Mouse (Mus musculus): ENCODE measurements around the gene Stx8. TPM values are rescaled to one million over a fixed set of nuclear protein-coding genes. Genes with fewer than 3 reads are reported as not detected.

Gene Stx8
- polyA plus RNA-seq, 1 experiment: 35.8 TPM

DNA sequence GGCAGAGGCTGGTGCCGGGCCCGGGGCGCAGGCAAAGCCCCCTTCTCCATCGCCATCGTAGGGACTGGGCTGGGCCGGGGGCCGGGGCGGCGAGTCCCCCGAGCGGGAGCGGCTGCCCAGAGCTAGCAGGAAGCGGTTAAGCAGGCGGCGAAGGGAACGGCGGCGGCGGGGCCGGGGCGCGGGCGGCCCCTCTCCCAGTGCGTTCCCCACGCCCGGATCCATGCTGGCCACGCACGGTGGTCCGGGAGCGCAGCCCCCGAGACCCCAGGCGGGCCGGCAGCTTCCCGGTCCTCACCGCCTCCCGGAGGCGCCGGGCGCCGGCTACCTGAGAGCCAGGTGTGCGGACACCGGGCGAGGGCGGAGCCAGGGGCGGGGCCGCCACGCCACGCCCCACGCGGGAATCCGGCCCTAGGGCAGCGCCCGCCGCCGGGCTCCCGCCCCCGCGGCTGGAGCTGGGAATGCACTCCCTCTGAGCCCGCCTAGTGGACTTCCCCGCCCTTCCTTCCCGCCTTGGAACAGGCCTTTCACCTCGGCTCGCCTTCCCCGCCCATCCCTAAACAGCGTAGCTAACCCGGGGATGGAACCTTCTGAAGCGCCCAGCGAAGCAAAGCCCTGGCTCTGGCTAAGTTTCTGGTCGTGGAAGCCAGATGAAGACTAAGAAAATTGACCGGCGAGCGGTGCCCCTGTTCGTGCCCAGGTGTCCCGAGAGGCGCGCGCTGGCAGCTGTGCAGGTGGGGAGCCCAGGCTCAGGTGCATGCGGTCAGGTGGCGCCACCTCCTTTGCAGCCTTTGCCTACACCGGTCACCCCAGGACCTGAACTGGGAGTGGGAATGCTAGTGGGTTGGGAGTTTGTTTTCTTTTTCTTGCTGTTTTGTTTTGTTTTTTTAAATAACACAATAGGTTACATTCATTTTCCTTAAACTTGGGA is 43.9 kb upstream of the Stx8 start, which contains the start of gene Usp43:
Gene Usp43, minus strand, starts transcription at position 327 of the 928 bp plus-strand sequence.
- no peaks in the 10 kb centered on the region for H3K4me1 ChIP-seq (ENCODE audit: control insufficient read depth, insufficient read depth, low read length)
- peak within 1 kb of the TSS; percentile 88 for H3K9ac ChIP-seq (ENCODE audit: low read depth, poor library complexity, severe bottlenecking)
- no peaks in the 10 kb centered on the region for H3K27me3 ChIP-seq (ENCODE audit: control insufficient read depth, insufficient read depth, low read length, poor library complexity, severe bottlenecking)
- peak within 1 kb of the TSS; percentile 83 for H3K4me3 ChIP-seq (ENCODE audit: low read depth, low read length)
- TF ChIP-seq EP300 (IDR thresholded peaks at IDR 0.05; ENCODE audit: insufficient read depth, low read depth, low read length): 0 out of 2 replicates have a peak, but pooled peaks have one; percentile 11
- no peak for TF ChIP-seq POLR2A (IDR thresholded peaks at IDR 0.05; ENCODE audit: insufficient read depth, low read length)
- no peaks in the 10 kb centered on the region for H3K36me3 ChIP-seq (ENCODE audit: control insufficient read depth, insufficient read depth, low read length, poor library complexity, severe bottlenecking)
- no peaks in the 10 kb centered on the region for H3K9me3 ChIP-seq (replicated peaks; ENCODE audit: control insufficient read depth, insufficient read depth, low read length, poor library complexity, severe bottlenecking)
- peak within 1 kb of the TSS; percentile 60 for H3K27ac ChIP-seq (ENCODE audit: insufficient read depth, low read length)

DNA sequence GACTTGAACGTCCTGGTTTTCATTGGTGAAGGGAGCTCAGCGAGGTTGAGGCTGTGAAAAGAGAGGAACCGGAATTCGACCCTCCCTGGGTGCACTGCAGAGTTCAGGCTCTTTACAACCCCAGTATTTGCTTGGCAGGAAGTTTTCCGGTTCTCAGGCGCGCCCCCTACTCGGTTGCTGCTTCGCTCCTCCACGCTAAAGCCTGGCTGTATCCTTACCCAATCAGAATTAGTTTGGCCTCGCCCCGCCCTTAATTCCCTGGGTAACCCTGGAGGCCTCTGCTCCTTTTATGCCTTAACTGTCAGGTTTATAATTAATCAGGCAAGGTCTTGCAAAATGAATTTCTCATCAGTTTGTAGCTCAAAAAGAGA is 43.3 kb upstream of the Stx8 start:
- peak; percentile 42 for TF ChIP-seq CTCF (IDR thresholded peaks at IDR 0.05; ENCODE audit: low read depth, low read length)
- TF ChIP-seq POLR2A (IDR thresholded peaks at IDR 0.05; ENCODE audit: insufficient read depth, low read length): no peak
- Histone ChIP-seq H3K27me3 (ENCODE audit: control insufficient read depth, insufficient read depth, low read length, poor library complexity, severe bottlenecking) (no peaks in the 10 kb centered on the region), H3K27ac (ENCODE audit: insufficient read depth, low read length) (peak overlapping the region; percentile 60), H3K4me3 (ENCODE audit: low read depth, low read length) (peak overlapping the region; percentile 76), H3K9ac (ENCODE audit: low read depth, poor library complexity, severe bottlenecking) (peak overlapping the region; percentile 88), H3K9me3 (replicated peaks; ENCODE audit: control insufficient read depth, insufficient read depth, low read length, poor library complexity, severe bottlenecking) (no peaks in the 10 kb centered on the region), H3K36me3 (ENCODE audit: control insufficient read depth, insufficient read depth, low read length, poor library complexity, severe bottlenecking) (no peaks in the 10 kb centered on the region), H3K4me1 (ENCODE audit: control insufficient read depth, insufficient read depth, low read length) (no peaks in the 10 kb centered on the region)

DNA sequence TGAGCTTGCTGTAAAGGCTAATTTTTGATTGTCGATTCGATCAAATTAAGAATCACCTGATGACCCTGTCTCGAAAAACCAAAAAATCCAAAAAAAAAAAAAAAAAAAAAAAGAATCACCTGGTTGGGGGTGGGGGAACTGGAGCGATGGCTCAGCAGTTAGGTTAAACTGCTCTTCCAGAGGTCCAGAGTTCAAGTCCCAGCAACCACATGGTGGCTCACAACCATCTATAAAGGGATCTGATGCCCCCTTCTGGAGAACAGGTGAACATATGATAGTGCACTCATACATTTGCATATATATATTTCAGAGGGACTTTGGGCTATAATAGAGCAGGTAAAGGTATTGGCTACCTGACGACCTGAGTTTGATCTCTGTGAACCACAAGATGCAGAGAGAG is 42.3 kb upstream of the Stx8 start:
- no peak overlapping the region for H3K4me3 ChIP-seq (ENCODE audit: low read depth, low read length)
- H3K27me3 ChIP-seq (ENCODE audit: control insufficient read depth, insufficient read depth, low read length, poor library complexity, severe bottlenecking): no peaks in the 10 kb centered on the region
- no peak overlapping the region for H3K27ac ChIP-seq (ENCODE audit: insufficient read depth, low read length)
- no peaks in the 10 kb centered on the region for H3K9me3 ChIP-seq (replicated peaks; ENCODE audit: control insufficient read depth, insufficient read depth, low read length, poor library complexity, severe bottlenecking)
- H3K9ac ChIP-seq (ENCODE audit: low read depth, poor library complexity, severe bottlenecking): no peak overlapping the region
- peak; percentile 5 for TF ChIP-seq CTCF (IDR thresholded peaks at IDR 0.05; ENCODE audit: low read depth, low read length)
- TF ChIP-seq EP300 (IDR thresholded peaks at IDR 0.05; ENCODE audit: insufficient read depth, low read depth, low read length): no peak
- H3K36me3 ChIP-seq (ENCODE audit: control insufficient read depth, insufficient read depth, low read length, poor library complexity, severe bottlenecking): no peaks in the 10 kb centered on the region
- peaks cover 2% of the 10 kb centered on the region for H3K4me1 ChIP-seq (ENCODE audit: control insufficient read depth, insufficient read depth, low read length)

DNA sequence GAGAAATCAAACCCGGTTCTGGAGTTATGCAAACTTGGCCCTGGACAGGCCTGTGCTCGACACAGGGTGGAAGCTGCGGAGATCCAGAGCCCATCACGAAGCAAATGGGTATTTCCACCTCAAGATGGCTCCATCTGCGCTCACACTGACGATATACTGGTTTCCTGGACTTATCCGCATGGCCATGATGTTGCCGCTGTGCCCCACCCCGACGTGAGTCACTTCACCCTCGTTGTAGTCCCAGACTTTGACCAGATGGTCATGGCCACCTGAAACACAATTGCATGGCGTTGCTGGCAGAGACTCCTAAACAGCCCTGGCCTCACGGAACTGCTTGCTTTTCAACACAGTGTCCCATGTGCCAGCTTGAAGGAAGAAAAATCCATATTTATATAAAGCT is 41.0 kb upstream of the Stx8 start:
- H3K9me3 ChIP-seq (replicated peaks; ENCODE audit: control insufficient read depth, insufficient read depth, low read length, poor library complexity, severe bottlenecking): no peaks in the 10 kb centered on the region
- no peaks in the 10 kb centered on the region for H3K27me3 ChIP-seq (ENCODE audit: control insufficient read depth, insufficient read depth, low read length, poor library complexity, severe bottlenecking)
- no peaks in the 10 kb centered on the region for H3K36me3 ChIP-seq (ENCODE audit: control insufficient read depth, insufficient read depth, low read length, poor library complexity, severe bottlenecking)
- TF ChIP-seq POLR2A (IDR thresholded peaks at IDR 0.05; ENCODE audit: insufficient read depth, low read length) (no peak), CTCF (IDR thresholded peaks at IDR 0.05; ENCODE audit: low read depth, low read length) (no peak), EP300 (IDR thresholded peaks at IDR 0.05; ENCODE audit: insufficient read depth, low read depth, low read length) (no peak)
- H3K9ac ChIP-seq (ENCODE audit: low read depth, poor library complexity, severe bottlenecking): no peak overlapping the region
- peaks cover 2% of the 10 kb centered on the region for H3K4me1 ChIP-seq (ENCODE audit: control insufficient read depth, insufficient read depth, low read length)
- H3K4me3 ChIP-seq (ENCODE audit: low read depth, low read length): no peak overlapping the region
- H3K27ac ChIP-seq (ENCODE audit: insufficient read depth, low read length): no peak overlapping the region

DNA sequence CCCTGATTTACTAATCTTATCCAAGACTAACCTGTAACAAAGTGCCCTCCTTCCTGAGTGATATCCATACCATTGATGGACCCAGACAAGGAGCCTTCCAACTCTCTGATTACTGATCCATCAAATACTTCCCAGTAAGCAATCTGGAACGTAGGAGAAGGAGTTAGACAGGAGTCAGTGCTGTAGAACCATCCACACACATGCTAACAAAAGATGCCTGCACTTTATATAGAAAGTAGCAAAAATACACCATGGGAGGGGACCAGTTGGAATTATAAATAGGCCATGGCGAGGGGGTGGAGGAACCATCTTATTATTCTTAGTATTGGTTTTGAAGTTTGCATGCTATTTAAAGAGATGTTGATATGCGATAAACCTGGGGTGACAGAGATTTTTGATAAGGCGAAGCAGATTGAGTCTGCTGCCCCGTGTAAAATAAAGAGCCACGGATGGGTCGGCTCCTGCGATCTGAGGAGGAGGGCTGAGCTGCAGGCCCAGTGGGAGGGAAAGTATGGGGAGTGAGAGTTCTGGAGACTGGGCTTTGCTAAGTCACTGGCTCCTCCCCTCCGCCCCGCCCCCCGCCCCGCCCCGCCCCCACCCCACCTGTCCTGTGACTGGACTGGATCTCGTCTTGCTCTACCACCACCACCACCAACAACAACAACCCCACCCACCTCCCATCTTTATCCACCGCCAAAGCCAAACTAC is 39.5 kb upstream of the Stx8 start:
- no peaks in the 10 kb centered on the region for H3K36me3 ChIP-seq (ENCODE audit: control insufficient read depth, insufficient read depth, low read length, poor library complexity, severe bottlenecking)
- no peaks in the 10 kb centered on the region for H3K9me3 ChIP-seq (replicated peaks; ENCODE audit: control insufficient read depth, insufficient read depth, low read length, poor library complexity, severe bottlenecking)
- no peak overlapping the region for H3K9ac ChIP-seq (ENCODE audit: low read depth, poor library complexity, severe bottlenecking)
- no peak overlapping the region for H3K27ac ChIP-seq (ENCODE audit: insufficient read depth, low read length)
- H3K4me3 ChIP-seq (ENCODE audit: low read depth, low read length): no peak overlapping the region
- H3K4me1 ChIP-seq (ENCODE audit: control insufficient read depth, insufficient read depth, low read length): peaks cover 2% of the 10 kb centered on the region
- TF ChIP-seq CTCF (IDR thresholded peaks at IDR 0.05; ENCODE audit: low read depth, low read length) (no peak), EP300 (IDR thresholded peaks at IDR 0.05; ENCODE audit: insufficient read depth, low read depth, low read length) (no peak), POLR2A (IDR thresholded peaks at IDR 0.05; ENCODE audit: insufficient read depth, low read length) (no peak)
- H3K27me3 ChIP-seq (ENCODE audit: control insufficient read depth, insufficient read depth, low read length, poor library complexity, severe bottlenecking): no peaks in the 10 kb centered on the region

DNA sequence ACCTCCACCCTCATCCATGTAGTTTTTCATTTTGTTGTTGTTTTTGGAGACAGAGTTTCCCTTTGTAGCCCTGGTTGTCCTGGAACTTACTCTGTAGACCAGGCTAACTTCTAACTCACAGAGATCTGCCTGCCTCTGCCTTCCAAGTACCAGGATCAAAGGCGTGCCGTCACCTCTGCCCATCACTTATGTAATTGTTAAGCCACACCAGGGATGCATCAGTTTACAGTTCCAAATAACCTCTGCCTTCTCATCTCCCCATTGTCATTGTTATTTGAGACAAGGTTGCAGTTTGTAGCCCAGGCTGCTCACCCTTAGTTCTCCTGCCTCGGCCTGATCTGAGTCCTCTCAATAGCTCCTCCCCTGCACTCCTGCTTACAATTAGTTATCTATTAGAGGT is 33.8 kb upstream of the Stx8 start:
- H3K27ac ChIP-seq (ENCODE audit: insufficient read depth, low read length): no peak overlapping the region
- peaks cover 2% of the 10 kb centered on the region for H3K4me1 ChIP-seq (ENCODE audit: control insufficient read depth, insufficient read depth, low read length)
- no peak for TF ChIP-seq POLR2A (IDR thresholded peaks at IDR 0.05; ENCODE audit: insufficient read depth, low read length)
- no peak for TF ChIP-seq EP300 (IDR thresholded peaks at IDR 0.05; ENCODE audit: insufficient read depth, low read depth, low read length)
- no peak for TF ChIP-seq CTCF (IDR thresholded peaks at IDR 0.05; ENCODE audit: low read depth, low read length)
- no peaks in the 10 kb centered on the region for H3K9me3 ChIP-seq (replicated peaks; ENCODE audit: control insufficient read depth, insufficient read depth, low read length, poor library complexity, severe bottlenecking)
- H3K4me3 ChIP-seq (ENCODE audit: low read depth, low read length): no peak overlapping the region
- no peaks in the 10 kb centered on the region for H3K27me3 ChIP-seq (ENCODE audit: control insufficient read depth, insufficient read depth, low read length, poor library complexity, severe bottlenecking)
- H3K36me3 ChIP-seq (ENCODE audit: control insufficient read depth, insufficient read depth, low read length, poor library complexity, severe bottlenecking): no peaks in the 10 kb centered on the region
- H3K9ac ChIP-seq (ENCODE audit: low read depth, poor library complexity, severe bottlenecking): no peak overlapping the region

Data from ES-Bruce4 (cell line).